Mouse (Mus musculus): ENCODE measurements around the gene Snx8.

- TF ChIP-seq GATA1 (IDR thresholded peaks at IDR 0.05; ENCODE audit: low read length) = no peak
- no peak for TF ChIP-seq TAL1 (IDR thresholded peaks at IDR 0.05; ENCODE audit: low read length)
Observed at GRCm38 (mm10) chr5:140389647-140390046, 585 bp upstream of the Snx8 start.

All from erythroblast, embryonic 14.5 days (primary cell).